Mouse (Mus musculus): ENCODE measurements around the gene Tmem210.

DNA sequence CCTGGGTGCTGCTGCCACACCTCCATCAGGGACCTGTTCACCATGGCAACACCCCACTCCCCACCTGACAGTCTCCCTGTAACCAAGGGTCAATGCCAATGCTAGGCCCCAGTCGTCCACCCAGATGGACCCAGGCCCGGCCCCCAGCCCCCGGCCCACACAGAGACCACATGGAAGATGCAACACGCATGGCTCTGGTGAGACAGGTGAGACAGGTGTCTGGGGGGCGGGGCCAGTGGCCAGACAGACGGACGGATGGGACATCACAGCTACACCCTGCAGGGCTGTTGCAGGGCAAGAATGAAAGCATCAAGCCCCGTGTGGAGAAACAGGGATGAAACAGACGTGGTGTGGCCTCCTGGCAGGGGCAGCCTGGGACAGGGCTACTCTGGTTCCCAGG is 5.8 kb downstream of the Tmem210 start:
- TF ChIP-seq CTCF (IDR thresholded peaks at IDR 0.05; ENCODE audit: low read depth, low read length) (no peak), POLR2AphosphoS5 (IDR thresholded peaks at IDR 0.05; ENCODE audit: insufficient replicate concordance, low read depth, low read length) (no peak), TAL1 (conservative IDR thresholded peaks at IDR 0.05; ENCODE audit: low read depth, low read length) (no peak), GATA1 (IDR thresholded peaks at IDR 0.05; ENCODE audit: borderline replicate concordance, low read length) (no peak), GATA2 (IDR thresholded peaks at IDR 0.05; ENCODE audit: borderline replicate concordance, low read depth, low read length) (no peak)

All from G1E (cell line).